Mouse (Mus musculus) intestine, embryonic 14.5 days (tissue): ENCODE data around the gene H2afj. TPM values are rescaled to one million over a fixed set of nuclear protein-coding genes. Genes with fewer than 3 reads are reported as not detected.
A peak's percentile ranks its signal among the peaks of the same experiment; 100 is the strongest.

Source experiments
- ATAC-seq: fragments of 200-750 bp; cut with Nextera tagmentation; replicated peaks from 2 replicates; pipeline ENCODE4 v1.8.0; 2017; ENCODE audit warnings: low read depth, moderate number of reproducible peaks, moderate TSS enrichment, moderate library complexity; ENCODE audit not compliant: low FRiP score, low TSS enrichment
- DNase-seq: peaks from one replicate; pipeline ENCODE4 v3.0.0-alpha.2; 2018; ENCODE audit warnings: low spot score
- H3K27ac ChIP-seq: fragments of 300-500 bp; sonication (generic); 2 replicates; pipeline ENCODE4 v1.5.1; 2014; ENCODE audit warnings: low read depth, mild to moderate bottlenecking, control low read depth
- H3K27me3 ChIP-seq: fragments of 300-500 bp; sonication (generic); replicated peaks from 2 replicates; pipeline ENCODE4 v1.6.1; 2014; ENCODE audit warnings: low read length, control low read depth; ENCODE audit not compliant: control insufficient read depth, insufficient read depth
- H3K36me3 ChIP-seq: fragments of 300-500 bp; sonication (generic); 2 replicates; pipeline ENCODE4 v1.6.1; 2014; ENCODE audit warnings: low read length, control low read depth; ENCODE audit not compliant: control insufficient read depth, insufficient read depth
- H3K4me1 ChIP-seq: fragments of 300-500 bp; sonication (generic); replicated peaks from 2 replicates; pipeline ENCODE4 v1.6.1; 2014; ENCODE audit warnings: low read length, control low read depth, mixed read lengths; ENCODE audit not compliant: control insufficient read depth, insufficient read depth
- H3K4me2 ChIP-seq: fragments of 300-500 bp; sonication (generic); 2 replicates; pipeline ENCODE4 v1.6.1; 2014; ENCODE audit warnings: low read length
- H3K4me3 ChIP-seq: fragments of 300-500 bp; sonication (generic); 2 replicates; pipeline ENCODE4 v1.5.1; 2014; ENCODE audit warnings: low read depth, low read length, control low read depth, mixed read lengths
- H3K9ac ChIP-seq: fragments of 300-500 bp; sonication (generic); 2 replicates; pipeline ENCODE4 v1.6.1; 2014; ENCODE audit warnings: mild to moderate bottlenecking, low read length
- H3K9me3 ChIP-seq: fragments of 300-500 bp; sonication (generic); 2 replicates; pipeline ENCODE4 v1.6.1; 2016; ENCODE audit warnings: low read length, control low read depth; ENCODE audit not compliant: control insufficient read depth
- WGBS: fragments of 180-500 bp; shearing (Covaris S2); extraction: QIAGEN DNeasy Blood & Tissue Kit; methylation state at CpG from one replicate; pipeline ENCODE4 v1.1.7; 2014; 5-methylcytosine and 5-hydroxymethylcytosine counted together
- polyA plus RNA-seq: library from polyadenylated mRNA; unstranded; fragments of >200 nt; fragmentation: Nextera tagmentation; extraction: Ambion mirVana; gene quantifications from 2 replicates; pipeline ENCODE4 v1.2.1, GENCODE M21; 2014

Gene H2afj
- polyA plus RNA-seq, result 152 and 182 TPM in 2 replicates

- Histone ChIP-seq H3K36me3 (peaks cover 14% of the 10 kb centered on the region), H3K4me3 (peak within 1 kb of the TSS; percentile 76), H3K9ac (peak within 1 kb of the TSS; percentile 65), H3K4me1 (peaks cover 23% of the 10 kb centered on the region), H3K9me3 (no peaks in the 10 kb centered on the region), H3K27me3 (no peaks in the 10 kb centered on the region), H3K27ac (peak within 1 kb of the TSS; percentile 85), H3K4me2 (peak within 1 kb of the TSS; percentile 96)
- WGBS, result under 1% methylated on average over 34 of the region's 34 CpGs
- peak; percentile 100 for DNase-seq
- ATAC-seq, result peak; percentile 77
Observed at GRCm38 (mm10) chr6:136808014-136808417, at the start of gene H2afj. Gene H2afj, plus strand, starts transcription at chr6:136808244.

DNA sequence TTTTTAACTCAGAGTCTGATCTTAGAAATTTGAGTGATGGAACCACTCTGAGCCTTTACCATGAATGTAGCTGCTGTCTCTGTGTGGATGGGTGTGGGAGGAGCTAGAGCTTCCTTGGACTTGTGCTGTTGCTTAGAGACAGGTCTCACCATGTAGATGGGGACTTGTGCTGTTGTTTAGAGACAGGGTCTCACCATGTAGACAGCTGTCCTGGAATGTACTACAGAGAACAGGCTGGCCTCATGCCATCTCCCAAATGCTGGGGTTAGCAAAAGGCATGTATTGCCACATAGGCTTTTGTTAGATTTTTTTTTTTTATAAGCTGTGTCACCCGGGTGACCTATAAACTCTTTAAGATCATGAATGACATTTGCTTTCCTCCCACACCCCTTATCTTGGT is 44.1 kb upstream of the H2afj start:
- ATAC-seq (no peak), DNase-seq (no peak)
- H3K4me2 ChIP-seq, result no peak overlapping the region
- H3K9me3 ChIP-seq, result no peaks in the 10 kb centered on the region
- H3K4me1 ChIP-seq, result peaks cover 7% of the 10 kb centered on the region
- no peak overlapping the region for H3K27ac ChIP-seq
- H3K9ac ChIP-seq, result no peak overlapping the region
- no peaks in the 10 kb centered on the region for H3K36me3 ChIP-seq
- no peak overlapping the region for H3K4me3 ChIP-seq
- H3K27me3 ChIP-seq, result no peaks in the 10 kb centered on the region
- 68% methylated on average over 1 of the region's 1 CpGs for WGBS

GRCm38 (mm10) chr6:136769143-136769542 is 38.9 kb upstream of the H2afj start:
- WGBS, result 81% methylated on average over 8 of the region's 8 CpGs
- peaks cover 4% of the 10 kb centered on the region for H3K4me1 ChIP-seq

DNA sequence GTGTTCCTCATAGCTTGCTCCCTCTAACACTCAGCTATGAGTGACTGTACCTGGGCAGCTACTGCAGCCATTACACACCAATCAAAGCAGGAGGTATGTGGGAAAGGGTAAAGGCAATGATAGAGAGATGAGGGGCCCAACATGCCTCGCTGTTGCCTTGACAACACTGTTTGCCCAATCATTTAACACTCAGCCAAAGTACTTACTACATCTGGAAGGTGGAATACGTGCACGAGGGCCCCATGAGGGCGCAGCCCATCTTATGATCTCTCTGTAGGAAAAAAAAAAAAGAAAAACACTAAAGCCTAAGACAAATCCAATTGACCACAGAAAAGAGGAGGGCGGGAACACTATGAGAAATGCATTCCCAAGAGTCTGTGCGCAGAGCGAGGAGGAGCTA is 38.2 kb upstream of the H2afj start:
- Histone ChIP-seq H3K9me3 (no peaks in the 10 kb centered on the region), H3K4me3 (no peak overlapping the region), H3K4me1 (no peaks in the 10 kb centered on the region), H3K9ac (no peak overlapping the region), H3K27me3 (no peaks in the 10 kb centered on the region), H3K27ac (no peak overlapping the region), H3K36me3 (no peaks in the 10 kb centered on the region; the same call in 1 of the 2 replicates), H3K4me2 (no peak overlapping the region)
- ATAC-seq, result peak; percentile 54
- WGBS, result 73% methylated on average over 7 of the region's 7 CpGs
- DNase-seq, result no peak

More at GRCm38 (mm10) chr6:136769143-136769542, 38.9 kb upstream of the H2afj start:
- no peak overlapping the region for H3K9ac ChIP-seq
- H3K27ac ChIP-seq, result no peak overlapping the region
- H3K27me3 ChIP-seq, result no peaks in the 10 kb centered on the region
- H3K4me3 ChIP-seq, result no peak overlapping the region
- no peak overlapping the region for H3K4me2 ChIP-seq
- H3K9me3 ChIP-seq, result no peaks in the 10 kb centered on the region
- H3K36me3 ChIP-seq, result no peaks in the 10 kb centered on the region; the same call in 1 of the 2 replicates
- no peak for DNase-seq
- no peak for ATAC-seq

DNA sequence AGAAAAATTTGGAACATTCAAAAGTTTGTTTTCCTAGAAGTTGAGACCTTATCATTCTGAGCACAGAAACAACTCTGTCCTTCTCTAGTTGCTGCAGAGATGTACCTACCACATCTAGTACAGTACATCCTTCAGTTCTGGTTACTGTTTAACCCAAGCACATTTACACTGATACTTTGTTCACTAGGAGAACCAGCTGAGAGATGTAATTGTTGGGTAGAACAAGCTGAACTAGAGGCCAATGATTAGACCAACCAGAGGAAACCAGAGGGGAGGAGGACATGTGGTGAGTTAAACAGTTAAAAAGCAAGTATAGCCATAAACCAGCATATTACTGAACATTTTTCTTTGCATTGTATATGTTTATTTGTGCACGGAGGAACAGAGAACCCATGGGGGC is 31.7 kb upstream of the H2afj start:
- Histone ChIP-seq H3K36me3 (no peaks in the 10 kb centered on the region; the same call in 1 of the 2 replicates), H3K9ac (no peak overlapping the region), H3K27ac (no peak overlapping the region), H3K4me3 (no peak overlapping the region), H3K9me3 (no peaks in the 10 kb centered on the region), H3K4me2 (no peak overlapping the region), H3K4me1 (0 out of 2 replicates have a peak, but pooled peaks cover 3% of the 10 kb centered on the region), H3K27me3 (no peaks in the 10 kb centered on the region)
- 71% methylated on average over 1 of the region's 1 CpGs for WGBS
- DNase-seq, result peak; percentile 18
- no peak for ATAC-seq

DNA sequence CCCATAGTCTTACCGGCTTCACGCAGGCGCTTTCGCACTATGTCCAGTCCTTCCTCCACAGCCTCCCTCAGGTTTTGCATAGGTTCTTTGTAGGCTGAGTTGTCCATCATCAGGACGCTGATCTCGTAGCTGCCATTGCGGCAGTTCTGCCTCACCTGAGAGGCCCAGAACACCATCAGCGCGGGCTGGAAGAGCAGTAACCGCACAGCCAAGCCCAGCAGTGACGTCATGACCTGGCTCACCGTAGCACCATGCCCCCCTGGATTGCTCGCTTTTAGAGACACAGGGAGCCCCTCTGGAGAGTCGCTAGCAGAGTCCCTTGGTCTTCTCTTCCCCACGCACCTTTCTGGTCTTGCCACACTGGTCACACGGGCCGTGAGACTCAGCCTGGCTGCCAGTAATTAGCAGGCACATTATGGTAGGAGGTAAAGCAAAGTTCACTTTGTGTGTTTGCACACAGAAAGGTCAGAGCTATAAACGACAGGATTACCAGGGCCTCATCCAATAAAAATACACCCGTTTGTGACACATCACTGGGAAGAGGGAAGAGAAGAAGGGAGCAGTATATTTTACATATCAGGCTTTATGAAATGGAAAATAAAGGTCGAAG is 26.6 kb upstream of the H2afj start, which contains the start of gene Gucy2c:
Gucy2c (minus strand) TSS at position 389 of the 610 bp plus-strand sequence.
- peak within 1 kb of the TSS; percentile 68; the same call in 1 of the 2 replicates for H3K27ac ChIP-seq
- H3K36me3 ChIP-seq, result no peaks in the 10 kb centered on the region
- peak within 1 kb of the TSS; percentile 27 for H3K4me3 ChIP-seq
- H3K27me3 ChIP-seq, result no peaks in the 10 kb centered on the region
- peak; percentile 77 for DNase-seq
- peak; percentile 88 for ATAC-seq
- no peaks in the 10 kb centered on the region for H3K9me3 ChIP-seq
- 58% methylated on average over 20 of the region's 20 CpGs for WGBS
- H3K4me2 ChIP-seq, result peak within 1 kb of the TSS; percentile 41
- peak within 1 kb of the TSS; percentile 17; the same call in 1 of the 2 replicates for H3K9ac ChIP-seq
- 0 out of 2 replicates have a peak, but pooled peaks cover 3% of the 10 kb centered on the region for H3K4me1 ChIP-seq

GRCm38 (mm10) chr6:136782146-136782545 is 25.9 kb upstream of the H2afj start:
- Histone ChIP-seq H3K4me1 (no peaks in the 10 kb centered on the region), H3K4me3 (no peak overlapping the region; the same call in 1 of the 2 replicates), H3K36me3 (no peaks in the 10 kb centered on the region), H3K9ac (no peak overlapping the region), H3K27ac (0 out of 2 replicates have a peak overlapping the region, but pooled peaks have one; percentile 18), H3K27me3 (no peaks in the 10 kb centered on the region), H3K9me3 (no peaks in the 10 kb centered on the region), H3K4me2 (peak overlapping the region; percentile 16)
- ATAC-seq (0 out of 2 replicates have a peak, but pooled peaks have one; percentile 7), DNase-seq (peak; percentile 53)
- WGBS, result 75% methylated on average over 12 of the region's 12 CpGs

DNA sequence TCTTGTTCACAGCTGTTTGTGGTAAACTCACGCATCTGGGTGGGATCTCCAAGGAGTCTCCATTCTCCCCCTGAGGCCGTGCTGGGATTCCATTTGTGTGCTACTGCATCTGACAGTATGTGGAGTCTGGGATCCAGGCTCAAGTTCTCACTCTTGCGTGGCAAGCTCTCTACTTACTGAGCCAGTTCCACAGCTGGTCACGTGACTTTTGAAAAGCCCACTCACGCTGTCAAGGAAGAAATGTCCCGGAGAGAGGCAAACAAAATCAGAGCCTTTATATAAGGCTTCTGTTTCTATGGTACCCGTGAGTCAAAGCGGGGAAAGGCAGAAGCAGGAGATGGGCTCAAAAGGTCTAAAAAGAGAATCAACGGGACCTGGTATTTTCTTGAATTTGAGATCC is 25.3 kb upstream of the H2afj start:
- Histone ChIP-seq H3K9ac (no peak overlapping the region), H3K4me1 (no peaks in the 10 kb centered on the region), H3K36me3 (no peaks in the 10 kb centered on the region), H3K4me3 (no peak overlapping the region), H3K27ac (0 out of 2 replicates have a peak overlapping the region, but pooled peaks have one; percentile 18), H3K27me3 (no peaks in the 10 kb centered on the region), H3K9me3 (no peaks in the 10 kb centered on the region), H3K4me2 (no peak overlapping the region)
- 82% methylated on average over 9 of the region's 9 CpGs for WGBS
- ATAC-seq (no peak), DNase-seq (peak; percentile 48)
